Mouse (Mus musculus): ENCODE results near the gene Zpbp2. TPM values are rescaled to one million over a fixed set of nuclear protein-coding genes. Genes with fewer than 3 reads are reported as not detected.

Gene Zpbp2
- polyA plus RNA-seq, 1 experiment from 2014 or later = 0.45 TPM

- Histone ChIP-seq H3K4me3 (replicated peaks) (peak overlapping the region; percentile 90), H3K27me3 (no peaks in the 10 kb centered on the region), H3K4me1 (replicated peaks) (peaks cover 92% of the 10 kb centered on the region), H3K36me3 (peaks cover 28% of the 10 kb centered on the region), H3K27ac (peak overlapping the region; percentile 100), H3K9ac (peak overlapping the region; percentile 94), H3K9me3 (replicated peaks) (no peaks in the 10 kb centered on the region), H3K4me2 (peak overlapping the region; percentile 85)
- 21% methylated on average over 1 of the region's 1 CpGs for WGBS (ENCODE audit: insufficient replicate concordance)
- ATAC-seq (ENCODE audit: low read depth) (no peak), DNase-seq (no peak)
Observed at GRCm38 (mm10) chr11:98584146-98584545, 33.2 kb downstream of the Zpbp2 start.

DNA sequence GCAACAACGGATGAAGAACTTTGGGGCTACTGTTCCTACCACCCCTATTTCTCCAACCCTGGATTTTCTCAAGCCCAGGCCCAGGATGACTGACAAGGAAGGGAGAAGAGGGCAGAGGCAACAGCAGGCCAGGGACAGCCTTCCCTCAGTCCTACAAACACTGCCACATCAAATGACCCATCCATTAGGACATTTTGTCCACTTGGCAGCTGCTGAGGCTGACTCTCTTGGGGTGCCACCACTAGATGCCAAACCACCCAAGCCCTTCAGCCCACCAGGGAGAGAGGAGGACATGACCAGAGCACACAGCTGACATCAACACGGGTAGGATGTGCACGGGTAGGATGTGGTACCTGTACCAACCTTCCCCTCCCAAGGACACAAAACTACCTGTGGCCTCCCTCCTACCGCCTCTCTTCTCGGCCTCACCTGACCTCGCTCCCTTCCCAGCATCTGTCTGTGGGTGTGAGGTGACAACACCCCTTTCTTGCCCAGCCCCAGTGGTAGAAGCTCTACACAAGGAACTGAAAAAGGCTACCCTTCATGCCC, 33.8 kb downstream of the Zpbp2 start:
- H3K9ac ChIP-seq = peak overlapping the region; percentile 94
- H3K27me3 ChIP-seq = no peaks in the 10 kb centered on the region
- peak overlapping the region; percentile 90 for H3K4me3 ChIP-seq (replicated peaks)
- ATAC-seq (ENCODE audit: low read depth) (no peak), DNase-seq (no peak)
- H3K4me1 ChIP-seq (replicated peaks) = peaks cover 92% of the 10 kb centered on the region
- H3K9me3 ChIP-seq (replicated peaks) = no peaks in the 10 kb centered on the region
- WGBS (ENCODE audit: insufficient replicate concordance) = 79% methylated on average over 6 of the region's 6 CpGs
- H3K36me3 ChIP-seq = peaks cover 23% of the 10 kb centered on the region
- H3K27ac ChIP-seq = peak overlapping the region; percentile 100
- peak overlapping the region; percentile 85 for H3K4me2 ChIP-seq

GRCm38 (mm10) chr11:98586087-98586891, 35.4 kb downstream of the Zpbp2 start:
- DNase-seq (no peak), ATAC-seq (ENCODE audit: low read depth) (no peak)
- Histone ChIP-seq H3K9me3 (replicated peaks) (no peaks in the 10 kb centered on the region), H3K4me1 (replicated peaks) (peaks cover 77% of the 10 kb centered on the region), H3K4me3 (replicated peaks) (peak overlapping the region; percentile 90), H3K36me3 (peaks cover 18% of the 10 kb centered on the region), H3K27ac (peak overlapping the region; percentile 100), H3K9ac (peak overlapping the region; percentile 94), H3K27me3 (no peaks in the 10 kb centered on the region), H3K4me2 (peak overlapping the region; percentile 85)
- WGBS (ENCODE audit: insufficient replicate concordance) = under 1% methylated on average over 22 of the region's 22 CpGs

GRCm38 (mm10) chr11:98586892-98587563, 36.1 kb downstream of the Zpbp2 start, which contains the start of gene Ormdl3:
Gene Ormdl3, minus strand, starts transcription at chr11:98587368.
- Histone ChIP-seq H3K27ac (peak within 1 kb of the TSS; percentile 100), H3K9me3 (replicated peaks) (no peaks in the 10 kb centered on the region), H3K36me3 (peaks cover 15% of the 10 kb centered on the region), H3K9ac (peak within 1 kb of the TSS; percentile 94), H3K4me3 (replicated peaks) (peak within 1 kb of the TSS; percentile 90), H3K4me2 (peak within 1 kb of the TSS; percentile 85), H3K27me3 (0 out of 2 replicates have a peak, but pooled peaks cover 4% of the 10 kb centered on the region), H3K4me1 (replicated peaks) (peaks cover 74% of the 10 kb centered on the region)
- ATAC-seq (ENCODE audit: low read depth) = peak; percentile 71
- DNase-seq = peak; percentile 98
- under 1% methylated on average over 49 of the region's 49 CpGs for WGBS (ENCODE audit: insufficient replicate concordance)

- Histone ChIP-seq H3K9me3 (replicated peaks) (no peaks in the 10 kb centered on the region), H3K4me1 (replicated peaks) (peaks cover 75% of the 10 kb centered on the region), H3K27ac (peak overlapping the region; percentile 100), H3K36me3 (peaks cover 7% of the 10 kb centered on the region), H3K4me2 (peak overlapping the region; percentile 85), H3K27me3 (peaks cover 9% of the 10 kb centered on the region; the same call in 1 of the 2 replicates), H3K9ac (peak overlapping the region; percentile 94), H3K4me3 (replicated peaks) (peak overlapping the region; percentile 90)
- DNase-seq (peak; percentile 77), ATAC-seq (ENCODE audit: low read depth) (peak; percentile 66)
- 5% methylated on average over 20 of the region's 20 CpGs for WGBS (ENCODE audit: insufficient replicate concordance)
Observed at GRCm38 (mm10) chr11:98587684-98588546, 37.0 kb downstream of the Zpbp2 start.

DNA sequence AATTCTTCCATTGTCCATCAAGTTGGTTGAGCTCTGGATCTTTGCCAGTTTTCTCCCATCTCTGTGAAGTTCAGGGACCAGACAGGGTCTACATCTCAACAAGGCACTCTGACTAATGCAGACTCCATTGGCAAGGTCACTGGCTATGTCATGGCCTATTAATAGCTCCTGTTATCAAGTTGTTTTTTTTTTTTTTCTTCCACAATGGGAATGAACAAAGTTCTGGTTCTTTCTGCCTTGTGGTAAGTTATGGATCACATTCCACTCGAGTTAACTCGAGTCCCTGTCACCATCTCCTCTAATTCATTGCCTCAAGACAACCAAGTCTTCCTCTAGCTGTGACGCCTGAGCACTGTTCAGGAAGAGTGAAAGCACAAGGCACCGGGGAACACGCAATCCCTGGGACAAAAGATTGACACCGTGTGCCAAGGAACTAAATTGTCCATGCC, 38.0 kb downstream of the Zpbp2 start:
- H3K9ac ChIP-seq = peak overlapping the region; percentile 94
- H3K4me2 ChIP-seq = peak overlapping the region; percentile 85
- peaks cover 12% of the 10 kb centered on the region; the same call in 1 of the 2 replicates for H3K27me3 ChIP-seq
- H3K36me3 ChIP-seq = no peaks in the 10 kb centered on the region
- ATAC-seq (ENCODE audit: low read depth) (no peak), DNase-seq (no peak)
- H3K4me1 ChIP-seq (replicated peaks) = peaks cover 70% of the 10 kb centered on the region
- H3K9me3 ChIP-seq (replicated peaks) = no peaks in the 10 kb centered on the region
- H3K27ac ChIP-seq = peak overlapping the region; percentile 100
- WGBS (ENCODE audit: insufficient replicate concordance) = 54% methylated on average over 6 of the region's 6 CpGs
- H3K4me3 ChIP-seq (replicated peaks) = peak overlapping the region; percentile 90

DNA sequence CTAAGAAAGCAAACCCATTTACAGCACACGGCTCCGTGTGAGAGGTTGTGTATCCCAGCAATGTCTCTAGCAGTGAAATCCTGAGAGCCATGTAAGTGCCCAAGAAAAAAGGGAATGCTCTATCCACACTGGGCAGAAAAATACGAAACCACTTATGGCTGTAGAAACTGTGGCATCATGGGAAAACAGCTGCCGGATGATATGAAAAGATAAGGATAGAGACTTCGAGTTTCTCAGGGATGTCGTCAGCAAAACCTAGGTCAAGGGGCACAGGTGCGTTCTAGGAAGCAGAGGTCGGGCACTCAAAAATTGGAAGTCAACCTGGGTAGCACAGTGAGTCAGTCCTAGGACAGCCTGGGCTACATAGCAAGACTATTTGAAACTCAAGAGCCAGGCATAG, 38.4 kb downstream of the Zpbp2 start:
- DNase-seq = no peak
- Histone ChIP-seq H3K4me1 (replicated peaks) (peaks cover 66% of the 10 kb centered on the region), H3K4me3 (replicated peaks) (no peak overlapping the region), H3K9ac (peak overlapping the region; percentile 94; the same call in 1 of the 2 replicates), H3K4me2 (peak overlapping the region; percentile 85), H3K27ac (peak overlapping the region; percentile 100), H3K9me3 (replicated peaks) (no peaks in the 10 kb centered on the region), H3K27me3 (peaks cover 12% of the 10 kb centered on the region; the same call in 1 of the 2 replicates), H3K36me3 (no peaks in the 10 kb centered on the region)
- 55% methylated on average over 8 of the region's 8 CpGs for WGBS (ENCODE audit: insufficient replicate concordance)
- ATAC-seq (ENCODE audit: low read depth) = no peak

- peaks cover 51% of the 10 kb centered on the region for H3K4me1 ChIP-seq (replicated peaks)
- no peaks in the 10 kb centered on the region for H3K36me3 ChIP-seq
- WGBS (ENCODE audit: insufficient replicate concordance) = 78% methylated on average over 19 of the region's 19 CpGs
- H3K27ac ChIP-seq = no peak overlapping the region
- H3K27me3 ChIP-seq = peaks cover 12% of the 10 kb centered on the region; the same call in 1 of the 2 replicates
- no peak overlapping the region for H3K9ac ChIP-seq
- no peak for DNase-seq
- ATAC-seq (ENCODE audit: low read depth) = no peak
- no peak overlapping the region for H3K4me3 ChIP-seq (replicated peaks)
- no peaks in the 10 kb centered on the region for H3K9me3 ChIP-seq (replicated peaks)
- no peak overlapping the region for H3K4me2 ChIP-seq
Observed at GRCm38 (mm10) chr11:98590548-98591445, 39.9 kb downstream of the Zpbp2 start.

DNA sequence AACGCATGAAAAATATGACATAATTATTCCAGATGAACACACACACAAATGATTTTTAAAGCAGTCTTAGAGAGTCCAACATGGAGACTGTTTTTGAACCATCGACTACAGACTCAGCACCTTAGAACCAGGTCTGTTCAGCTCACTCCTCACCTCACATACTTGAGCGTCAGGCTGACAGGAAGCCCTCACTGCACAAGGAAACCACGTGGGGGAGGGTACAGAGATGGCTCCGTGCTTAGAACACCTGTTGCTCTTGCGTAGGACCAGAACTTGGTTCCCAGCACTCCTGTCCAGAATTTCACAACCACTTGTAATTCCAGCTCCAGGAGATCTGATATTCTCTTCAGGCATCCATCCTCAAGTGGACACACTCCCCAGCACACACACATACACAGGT, 44.1 kb downstream of the Zpbp2 start:
- DNase-seq (no peak), ATAC-seq (ENCODE audit: low read depth) (no peak)
- H3K27me3 ChIP-seq = peaks cover 37% of the 10 kb centered on the region
- H3K27ac ChIP-seq = no peak overlapping the region
- 50% methylated on average over 6 of the region's 6 CpGs for WGBS (ENCODE audit: insufficient replicate concordance)
- no peak overlapping the region for H3K4me3 ChIP-seq (replicated peaks)
- no peak overlapping the region for H3K9ac ChIP-seq
- peaks cover 25% of the 10 kb centered on the region for H3K4me1 ChIP-seq (replicated peaks)
- no peak overlapping the region for H3K4me2 ChIP-seq
- H3K36me3 ChIP-seq = no peaks in the 10 kb centered on the region
- H3K9me3 ChIP-seq (replicated peaks) = no peaks in the 10 kb centered on the region

- 58% methylated on average over 10 of the region's 10 CpGs for WGBS (ENCODE audit: insufficient replicate concordance)
- no peak overlapping the region for H3K4me3 ChIP-seq (replicated peaks)
Observed at GRCm38 (mm10) chr11:98595473-98595872, 44.6 kb downstream of the Zpbp2 start.

More at GRCm38 (mm10) chr11:98595473-98595872, 44.6 kb downstream of the Zpbp2 start:
- Histone ChIP-seq H3K27me3 (peaks cover 42% of the 10 kb centered on the region), H3K36me3 (no peaks in the 10 kb centered on the region), H3K9ac (no peak overlapping the region), H3K4me2 (no peak overlapping the region), H3K4me1 (replicated peaks) (peaks cover 25% of the 10 kb centered on the region), H3K27ac (no peak overlapping the region), H3K9me3 (replicated peaks) (no peaks in the 10 kb centered on the region)
- ATAC-seq (ENCODE audit: low read depth) (no peak), DNase-seq (no peak)
